ENCODE assay signal across 21 mouse cellular contexts in genomic region chr7:109309506-109309905, GRCm38 (mm10).
DNase-seq lines count a peak whose midpoint lies in the region; ATAC-seq lines count a peak whose summit lies in the region.
"Had no signal": no experiment of that assay in that cellular context is flagged by ENCODE, and none has a peak within 500 bp of the region (broad histone marks: within the 10 kb centered on the region; RNA-seq: fewer than 3 reads in every experiment).

No protein-coding gene starts in this region.

- no peak overlapping the region for H3K4me2 ChIP-seq in forebrain, embryonic 15.5 days (replicated peaks)
- H3K4me2 ChIP-seq: embryonic facial prominence, embryonic 12.5 days; forebrain, embryonic 12.5 days had no signal

- no peak for ATAC-seq in forebrain, embryonic 15.5 days (replicated peaks)
- ATAC-seq: activated CD4-positive, CD25-positive, alpha-beta regulatory T cell, adult 4 months; forebrain, embryonic 14.5 days; forebrain, postnatal 0 days; Patski had no signal

- 80% methylated on average over 2 of the region's 2 CpGs for WGBS in forebrain, embryonic 15.5 days

- DNase-seq in Muller cell, postnatal 12 days (ENCODE audit: inconsistent ontology term) = peak; percentile 54
- DNase-seq in adipocyte (ENCODE audit: low spot score) = peak; percentile 3
- peak; percentile 77 for DNase-seq in gonadal fat pad, adult 2 months (ENCODE audit: low read depth)
- no peak for DNase-seq in cerebellum, adult 8-10 months
- DNase-seq: adrenal gland, adult 2 months; adrenal gland, postnatal 10 days; adrenal gland, postnatal 25 days; cerebellum, adult 11 months; cerebellum, adult 18-20 months; cerebellum, adult 9-10 months; cerebellum, postnatal 10 days; cerebellum, postnatal 25 days; forebrain, postnatal 0 days had no signal

- H3K27ac ChIP-seq in forebrain, embryonic 15.5 days (replicated peaks) = no peak overlapping the region
- H3K27ac ChIP-seq: embryonic facial prominence, embryonic 10.5 days; embryonic facial prominence, embryonic 12.5 days; forebrain, embryonic 10.5 days; forebrain, embryonic 12.5 days had no signal

- H3K27me3 ChIP-seq in forebrain, embryonic 15.5 days = no peaks in the 10 kb centered on the region
- H3K27me3 ChIP-seq: embryonic facial prominence, embryonic 12.5 days; forebrain, embryonic 12.5 days had no signal

- H3K9me3 ChIP-seq in forebrain, embryonic 15.5 days = no peaks in the 10 kb centered on the region
- H3K9me3 ChIP-seq: embryonic facial prominence, embryonic 10.5 days; embryonic facial prominence, embryonic 12.5 days; forebrain, embryonic 10.5 days; forebrain, embryonic 12.5 days had no signal

- H3K9ac ChIP-seq in forebrain, embryonic 15.5 days (replicated peaks) = no peak overlapping the region
- H3K9ac ChIP-seq: embryonic facial prominence, embryonic 12.5 days; forebrain, embryonic 12.5 days; forebrain, postnatal 0 days had no signal

- no peak overlapping the region for H3K4me3 ChIP-seq in forebrain, embryonic 15.5 days
- H3K4me3 ChIP-seq: embryonic facial prominence, embryonic 10.5 days; embryonic facial prominence, embryonic 12.5 days; forebrain, embryonic 10.5 days; forebrain, embryonic 12.5 days had no signal

- H3K36me3 ChIP-seq in forebrain, embryonic 15.5 days = no peaks in the 10 kb centered on the region
- H3K36me3 ChIP-seq: embryonic facial prominence, embryonic 10.5 days; embryonic facial prominence, embryonic 12.5 days; forebrain, embryonic 10.5 days; forebrain, embryonic 12.5 days had no signal

- H3K4me1 ChIP-seq in forebrain, embryonic 15.5 days = no peaks in the 10 kb centered on the region
- H3K4me1 ChIP-seq: embryonic facial prominence, embryonic 10.5 days; embryonic facial prominence, embryonic 12.5 days; forebrain, embryonic 12.5 days had no signal
